Mouse (Mus musculus): Measurements from ENCODE around the gene Creb3l2. TPM values are rescaled to one million over a fixed set of nuclear protein-coding genes. Genes with fewer than 3 reads are reported as not detected.
A peak's percentile ranks its signal among the peaks of the same experiment; 100 is the strongest.
"Not testable (repeated sequence)": the region's sequence is repeated elsewhere in the genome, so short reads cannot be mapped to it uniquely, and the experiment has no call there.

Creb3l2 gene
- total RNA-seq, 2 experiments from 2014 or later = 6.2 to 8.1 TPM

GRCm38 (mm10) chr6:37387281-37387680 lies 54.7 kb downstream of the Creb3l2 start:
- TF ChIP-seq CTCF (IDR thresholded peaks at IDR 0.05) = no peak
- no peak for DNase-seq (ENCODE audit: extremely low spot score in 1 of 2, low spot score in 2 of 2)
- intact Hi-C loops (cut with DNase I) = no loop called here
- Histone ChIP-seq H3K27ac (no peak overlapping the region), H3K4me3 (no peak overlapping the region)

GRCm38 (mm10) chr6:37385602-37386285 lies 56.2 kb downstream of the Creb3l2 start:
- Histone ChIP-seq H3K4me3 (no peak overlapping the region), H3K27ac (no peak overlapping the region)
- TF ChIP-seq CTCF (IDR thresholded peaks at IDR 0.05) = no peak
- intact Hi-C loops (cut with DNase I) = no loop called here
- DNase-seq (ENCODE audit: extremely low spot score in 1 of 2, low spot score in 2 of 2) = no peak

GRCm38 (mm10) chr6:37382761-37383160 lies 59.2 kb downstream of the Creb3l2 start:
- no peak for DNase-seq (ENCODE audit: extremely low spot score in 1 of 2, low spot score in 2 of 2)
- intact Hi-C loops (cut with DNase I) = no loop called here
- no peak for TF ChIP-seq CTCF (IDR thresholded peaks at IDR 0.05)
- H3K4me3 ChIP-seq = no peak overlapping the region
- H3K27ac ChIP-seq = no peak overlapping the region

- DNase-seq (ENCODE audit: extremely low spot score in 1 of 2, low spot score in 2 of 2) = no peak
- H3K27ac ChIP-seq = no peak overlapping the region
- intact Hi-C loops (cut with DNase I) = no loop called here
- no peak overlapping the region for H3K4me3 ChIP-seq
- TF ChIP-seq CTCF (IDR thresholded peaks at IDR 0.05) = no peak
These were observed 63.9 kb downstream of the Creb3l2 start for GRCm38 (mm10) chr6:37377836-37378580.

GRCm38 (mm10) chr6:37377387-37377786 lies 64.6 kb downstream of the Creb3l2 start:
- H3K4me3 ChIP-seq; intact Hi-C loops (cut with DNase I); DNase-seq (ENCODE audit: extremely low spot score in 1 of 2, low spot score in 2 of 2); H3K27ac ChIP-seq: not testable (repeated sequence)

- DNase-seq (ENCODE audit: extremely low spot score in 1 of 2, low spot score in 2 of 2) = no peak
- Histone ChIP-seq H3K27ac (no peak overlapping the region), H3K4me3 (no peak overlapping the region)
- TF ChIP-seq CTCF (IDR thresholded peaks at IDR 0.05) = no peak
- intact Hi-C loops (cut with DNase I) = no loop called here
These were observed 66.5 kb downstream of the Creb3l2 start for GRCm38 (mm10) chr6:37375452-37375851.

- peak; percentile 56 for TF ChIP-seq CTCF (IDR thresholded peaks at IDR 0.05)
- H3K27ac ChIP-seq = no peak overlapping the region
- intact Hi-C loops (cut with DNase I) = no loop called here
- no peak for DNase-seq (ENCODE audit: extremely low spot score in 1 of 2, low spot score in 2 of 2)
- H3K4me3 ChIP-seq = no peak overlapping the region
These were observed 70.6 kb downstream of the Creb3l2 start for GRCm38 (mm10) chr6:37371341-37371740.

- TF ChIP-seq CTCF (IDR thresholded peaks at IDR 0.05) = no peak
- no peak for DNase-seq (ENCODE audit: extremely low spot score in 1 of 2, low spot score in 2 of 2)
- Histone ChIP-seq H3K27ac (no peak overlapping the region), H3K4me3 (no peak overlapping the region)
- intact Hi-C loops (cut with DNase I) = no loop called here
These were observed 71.4 kb downstream of the Creb3l2 start for GRCm38 (mm10) chr6:37370566-37370965.

- no peak for DNase-seq (ENCODE audit: extremely low spot score in 1 of 2, low spot score in 2 of 2)
- no peak for TF ChIP-seq CTCF (IDR thresholded peaks at IDR 0.05)
- no peak overlapping the region for H3K4me3 ChIP-seq
- intact Hi-C loops (cut with DNase I) = no loop called here
- no peak overlapping the region for H3K27ac ChIP-seq
These were observed 72.2 kb downstream of the Creb3l2 start for GRCm38 (mm10) chr6:37369750-37370149.

- TF ChIP-seq CTCF (IDR thresholded peaks at IDR 0.05) = no peak
- DNase-seq (ENCODE audit: extremely low spot score in 1 of 2, low spot score in 2 of 2) = no peak
- H3K27ac ChIP-seq = no peak overlapping the region
- intact Hi-C loops (cut with DNase I) = no loop called here
- no peak overlapping the region for H3K4me3 ChIP-seq
These were observed 73.7 kb downstream of the Creb3l2 start for GRCm38 (mm10) chr6:37368281-37368680.

- intact Hi-C loops (cut with DNase I) = no loop called here
- TF ChIP-seq CTCF (IDR thresholded peaks at IDR 0.05) = no peak
- no peak overlapping the region for H3K27ac ChIP-seq
- no peak for DNase-seq (ENCODE audit: extremely low spot score in 1 of 2, low spot score in 2 of 2)
- H3K4me3 ChIP-seq = no peak overlapping the region
These were observed 75.0 kb downstream of the Creb3l2 start for GRCm38 (mm10) chr6:37366991-37367390.

GRCm38 (mm10) chr6:37365179-37365578 lies 76.8 kb downstream of the Creb3l2 start:
- intact Hi-C loops (cut with DNase I) = no loop called here
- Histone ChIP-seq H3K27ac (no peak overlapping the region), H3K4me3 (no peak overlapping the region)
- TF ChIP-seq CTCF (IDR thresholded peaks at IDR 0.05) = no peak
- no peak for DNase-seq (ENCODE audit: extremely low spot score in 1 of 2, low spot score in 2 of 2)

GRCm38 (mm10) chr6:37364361-37364760 lies 77.6 kb downstream of the Creb3l2 start:
- TF ChIP-seq CTCF (IDR thresholded peaks at IDR 0.05) = peak; percentile 47
- Histone ChIP-seq H3K4me3 (no peak overlapping the region), H3K27ac (no peak overlapping the region)
- intact Hi-C loops (cut with DNase I) = no loop called here
- no peak for DNase-seq (ENCODE audit: extremely low spot score in 1 of 2, low spot score in 2 of 2)
